Mouse (Mus musculus) gastrocnemius, postnatal 14 days (tissue): Measurements from ENCODE around the gene Tprgl. TPM values are rescaled to one million over a fixed set of nuclear protein-coding genes. Genes with fewer than 3 reads are reported as not detected.

ENCODE experiments used
- DNase-seq: peaks from one replicate; pipeline ENCODE4 v3.0.0; 2021; ENCODE audit warnings: mixed read lengths
- intact Hi-C: fragments of 180-260 bp; cut with DNase I; formaldehyde crosslinking; loops from one replicate; pipeline ENCODE4 v1.15.1; 2025; ENCODE audit warnings: low total_unique reads
- long read RNA-seq, 2 experiments: library from polyadenylated mRNA; stranded (forward); transcript quantifications; one replicate each; pipeline ENCODE4 v2.0.0; 2021
- total RNA-seq, 2 experiments: library from RNA; stranded (reverse); gene quantifications; 2 replicates each; pipeline ENCODE4 v1.2.3; 2021

The Tprgl gene
- total RNA-seq: 10 to 100 TPM; 81.7 to 84.5 TPM
- long read RNA-seq, experiment 1, transcript Tprgl-201 (4 exons, 1,724 nt): major isoform, 238 of 249 reads
- long read RNA-seq, experiment 1, partial matches to known transcripts: 1 of 249 reads
- long read RNA-seq, experiment 1, other reads (novel, unspliced or antisense): 7 of 249 reads
- long read RNA-seq, experiment 2, transcript Tprgl-201 (4 exons, 1,724 nt): major isoform, 235 of 247 reads
- long read RNA-seq, experiment 2, partial matches to known transcripts: 1 of 247 reads
- long read RNA-seq, experiment 2, other reads (novel, unspliced or antisense): 8 of 247 reads

DNA sequence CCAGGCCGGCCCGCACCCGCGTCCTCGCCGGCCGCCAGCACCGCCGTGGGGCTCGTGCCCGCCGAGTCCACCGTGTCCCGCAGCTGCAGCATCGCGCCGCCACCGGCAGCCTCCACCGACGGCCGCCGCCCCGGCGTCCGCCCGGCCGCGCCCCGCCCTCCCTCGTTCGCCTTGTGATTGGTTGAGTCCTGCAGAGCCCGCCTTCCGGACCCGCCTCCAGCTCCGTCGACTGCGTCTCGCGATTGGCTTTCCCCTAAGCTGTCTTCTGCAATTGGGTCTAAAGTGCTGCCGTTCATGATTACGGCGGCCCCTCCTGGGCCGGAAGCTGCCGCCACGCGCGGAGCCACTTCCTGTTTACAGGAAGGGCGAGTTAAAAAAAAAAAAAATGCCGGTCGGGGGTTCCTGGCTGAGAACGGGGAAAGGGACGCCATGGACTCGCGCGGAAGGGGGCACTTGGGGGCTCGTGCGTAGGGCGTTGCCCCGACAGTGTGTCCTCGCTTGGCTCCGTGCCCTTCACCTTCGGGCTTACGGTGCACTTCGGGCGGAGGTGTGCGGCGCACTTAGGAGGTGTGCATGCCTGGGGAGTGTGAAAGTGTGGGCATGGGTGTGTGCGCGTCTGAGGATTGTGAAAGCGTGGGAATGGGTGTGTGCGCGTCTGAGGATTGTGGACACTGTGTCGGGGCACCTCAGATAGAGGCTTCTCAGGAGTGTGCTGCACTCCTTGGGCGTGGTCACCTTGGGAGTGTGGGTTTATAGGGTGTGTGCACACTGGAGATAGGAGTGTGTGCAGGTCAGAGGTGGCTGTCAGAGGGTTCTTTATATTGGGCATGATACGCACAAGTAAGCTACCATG lies at the start of gene Tprgl:
Tprgl (minus strand) TSS at position 129 of the 853 bp plus-strand sequence.
- DNase-seq: peak; percentile 97
- intact Hi-C loops: no loop called here

DNA sequence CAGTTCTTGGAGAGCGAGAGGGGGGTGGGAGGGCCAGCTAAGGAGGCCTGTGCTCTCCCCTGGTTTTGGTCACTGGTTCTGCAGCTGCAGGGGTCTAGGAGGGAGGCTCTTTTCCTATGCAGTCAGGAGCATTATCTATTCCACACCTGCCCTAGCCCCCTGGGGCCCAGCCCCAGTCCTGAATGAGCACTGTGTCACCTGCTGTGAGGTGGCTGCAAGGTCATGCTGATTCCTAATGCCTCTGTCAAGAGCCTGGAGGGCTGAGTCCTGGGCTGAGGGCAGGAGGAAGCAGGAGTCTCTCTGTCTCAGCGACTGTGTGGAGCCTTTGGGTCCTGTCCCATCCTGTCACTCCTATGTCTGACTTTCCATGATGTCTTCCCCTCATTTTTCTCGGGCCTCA lies 49.4 kb upstream of the Tprgl start:
- intact Hi-C loops: loop anchor here (5.0 kb wide), 1 partner anchor 143 kb away; no protein-coding TSS in a partner anchor
- no peak for DNase-seq

GRCm38 (mm10) chr4:154209054-154209453 lies 48.6 kb upstream of the Tprgl start:
- intact Hi-C loops: loop anchor here (5.0 kb wide), 1 partner anchor 142 kb away; no protein-coding TSS in a partner anchor
- peak; percentile 70 for DNase-seq

GRCm38 (mm10) chr4:154207261-154207660 lies 46.8 kb upstream of the Tprgl start:
- peak; percentile 64 for DNase-seq
- intact Hi-C loops: loop anchor here (2.0 to 5.0 kb wide), 2 partner anchors 42 to 140 kb away; no protein-coding TSS in a partner anchor

DNA sequence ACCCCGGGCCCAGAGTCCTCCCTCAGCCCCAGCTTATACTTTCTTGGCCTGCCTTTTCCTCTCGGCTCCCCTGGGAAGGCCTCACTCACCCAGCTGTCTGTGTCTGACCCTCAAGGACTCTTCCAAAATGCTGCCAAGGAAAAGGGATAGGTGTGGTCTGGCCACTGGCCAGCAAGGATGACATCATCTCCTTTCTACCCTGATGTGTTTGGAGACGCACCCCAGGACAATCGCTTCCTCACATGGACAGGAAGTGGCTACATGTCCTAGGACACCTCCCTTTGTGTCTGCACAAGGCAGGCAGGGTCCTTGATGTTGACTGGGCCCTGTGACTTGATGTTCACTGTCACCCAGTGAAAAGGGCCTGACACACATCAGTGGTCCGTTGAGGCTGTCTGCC lies 44.9 kb upstream of the Tprgl start:
- intact Hi-C loops: loop anchor here (5.0 kb wide), 1 partner anchor 138 kb away; no protein-coding TSS in a partner anchor
- no peak for DNase-seq

DNA sequence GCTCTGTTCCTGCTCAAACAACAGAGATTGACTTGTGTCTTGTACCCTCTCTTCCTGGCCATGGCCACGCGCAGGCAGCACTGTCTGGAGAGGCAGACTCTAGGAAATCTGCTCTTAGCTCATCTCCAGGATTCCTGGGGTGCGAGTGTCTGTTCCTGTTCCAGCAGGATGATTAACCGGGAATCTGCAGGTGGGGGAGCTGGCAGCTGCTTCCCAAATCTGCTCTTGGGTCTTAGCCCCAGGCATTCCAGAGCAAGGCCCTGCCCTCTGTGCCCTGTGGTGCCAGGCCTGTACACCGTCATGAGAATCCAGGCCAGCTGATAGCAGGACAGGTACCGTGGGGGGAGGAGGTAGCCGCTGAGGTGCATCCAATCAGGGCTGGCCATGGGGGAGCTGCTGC lies 44.1 kb upstream of the Tprgl start:
- no peak for DNase-seq
- intact Hi-C loops: no loop called here

DNA sequence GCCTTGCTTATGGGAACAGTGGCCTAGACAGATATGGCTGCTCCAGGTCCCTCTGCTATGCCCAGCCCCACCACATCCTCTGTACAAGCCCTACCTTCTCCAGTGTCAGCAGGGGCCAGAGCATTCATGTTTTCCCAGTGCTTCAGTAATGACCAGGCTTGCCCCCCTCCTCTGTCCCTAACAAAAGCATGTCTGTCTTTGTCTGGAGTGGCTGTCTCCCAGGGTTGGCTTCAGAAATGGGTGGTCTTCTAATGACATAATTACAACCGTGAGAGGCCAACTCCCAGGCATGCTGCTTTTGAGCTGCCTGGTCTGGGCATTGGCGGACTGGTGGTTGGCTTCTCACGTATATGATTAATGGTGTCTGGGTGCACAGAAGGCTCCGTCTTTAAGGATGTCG lies 41.0 kb upstream of the Tprgl start:
- DNase-seq: no peak
- intact Hi-C loops: no loop called here

GRCm38 (mm10) chr4:154198377-154198961 lies 38.0 kb upstream of the Tprgl start:
- no peak for DNase-seq
- intact Hi-C loops: no loop called here

- intact Hi-C loops: no loop called here
- no peak for DNase-seq
These were observed 37.5 kb upstream of the Tprgl start for GRCm38 (mm10) chr4:154197961-154198360.

DNA sequence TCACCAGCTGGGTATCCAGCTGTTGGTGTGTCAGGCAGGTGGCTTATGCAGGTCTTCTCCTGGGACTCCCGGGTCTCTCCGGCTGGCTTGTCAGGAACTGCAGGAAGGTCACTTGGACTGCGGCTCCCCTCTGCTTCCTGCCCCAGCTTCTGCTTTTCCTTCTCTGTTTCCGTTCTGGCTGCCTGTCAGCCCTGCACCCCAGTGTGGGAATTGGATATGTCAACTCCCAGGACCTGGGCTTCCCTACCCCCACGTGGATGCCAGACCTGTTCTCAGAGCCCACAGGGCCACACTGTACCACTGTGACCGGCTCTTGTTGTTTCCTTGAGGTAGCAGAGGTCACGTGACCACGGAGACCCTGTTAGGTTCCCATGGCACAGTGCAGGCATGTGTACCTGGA lies 28.5 kb upstream of the Tprgl start:
- DNase-seq: no peak
- intact Hi-C loops: no loop called here

GRCm38 (mm10) chr4:154186002-154186537 lies 25.6 kb upstream of the Tprgl start:
- intact Hi-C loops: no loop called here
- no peak for DNase-seq

- intact Hi-C loops: no loop called here
- DNase-seq: no peak
These were observed 24.5 kb upstream of the Tprgl start for GRCm38 (mm10) chr4:154185001-154185400.

DNA sequence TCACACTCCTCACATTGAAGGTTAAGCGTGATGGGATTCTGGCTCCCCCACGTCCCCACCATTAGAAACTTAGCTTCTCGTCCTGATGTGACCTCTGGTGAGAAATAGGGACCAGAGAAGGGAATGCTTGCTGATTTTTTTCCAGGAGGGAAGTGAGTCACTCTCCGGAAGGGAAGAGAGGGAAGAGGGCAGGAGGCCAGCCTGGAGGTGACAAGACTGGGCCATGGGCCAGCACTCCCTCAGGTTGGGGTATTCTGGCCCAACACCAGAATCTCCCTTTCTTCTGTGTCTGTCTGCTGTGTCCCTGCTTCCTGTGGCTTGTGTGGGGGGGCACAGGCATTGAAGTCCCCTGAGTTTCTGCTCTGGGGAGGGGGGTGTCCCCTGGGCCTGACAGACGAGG lies 23.1 kb upstream of the Tprgl start:
- DNase-seq: no peak
- intact Hi-C loops: no loop called here

GRCm38 (mm10) chr4:154181001-154181400 lies 20.5 kb upstream of the Tprgl start:
- DNase-seq: no peak
- intact Hi-C loops: no loop called here

- DNase-seq: peak; percentile 36
- intact Hi-C loops: no loop called here
These were observed 16.8 kb upstream of the Tprgl start for GRCm38 (mm10) chr4:154177257-154177656.

DNA sequence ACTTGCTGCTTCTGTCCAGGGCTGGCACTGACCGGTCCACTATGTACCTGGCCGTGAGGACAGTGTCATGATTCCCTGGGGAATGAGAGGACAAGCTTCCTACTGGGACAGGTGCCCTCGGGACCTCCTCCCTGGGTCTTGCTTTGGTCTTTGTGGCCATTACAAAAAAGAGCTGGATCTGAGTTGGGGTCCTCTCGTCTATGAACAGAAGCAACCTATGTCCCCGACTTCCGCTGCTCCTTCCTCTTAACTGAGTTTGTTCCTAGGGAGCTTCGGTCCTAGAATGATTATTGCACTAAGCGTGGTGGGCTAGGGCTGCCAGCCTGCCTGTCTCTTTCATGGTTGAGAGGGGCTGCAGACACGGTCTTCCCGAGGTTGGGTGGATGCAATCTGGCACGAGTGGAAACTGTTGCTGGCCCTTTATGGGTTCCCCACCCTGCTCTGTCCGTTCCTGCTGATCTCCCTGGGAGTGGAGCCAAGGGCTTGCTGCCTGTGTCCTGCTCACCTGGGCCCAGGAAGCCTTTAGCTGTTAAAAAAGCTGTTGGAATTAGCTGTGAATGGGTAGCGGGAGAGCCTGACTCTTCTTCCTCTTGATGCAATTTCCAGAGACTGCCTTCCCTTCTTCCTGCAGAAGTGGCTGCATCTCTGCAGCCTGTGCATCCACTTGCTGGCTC lies 11.6 kb upstream of the Tprgl start:
- intact Hi-C loops: loop anchor here (5.0 kb wide), 1 partner anchor 100 kb away; no protein-coding TSS in a partner anchor
- no peak for DNase-seq

DNA sequence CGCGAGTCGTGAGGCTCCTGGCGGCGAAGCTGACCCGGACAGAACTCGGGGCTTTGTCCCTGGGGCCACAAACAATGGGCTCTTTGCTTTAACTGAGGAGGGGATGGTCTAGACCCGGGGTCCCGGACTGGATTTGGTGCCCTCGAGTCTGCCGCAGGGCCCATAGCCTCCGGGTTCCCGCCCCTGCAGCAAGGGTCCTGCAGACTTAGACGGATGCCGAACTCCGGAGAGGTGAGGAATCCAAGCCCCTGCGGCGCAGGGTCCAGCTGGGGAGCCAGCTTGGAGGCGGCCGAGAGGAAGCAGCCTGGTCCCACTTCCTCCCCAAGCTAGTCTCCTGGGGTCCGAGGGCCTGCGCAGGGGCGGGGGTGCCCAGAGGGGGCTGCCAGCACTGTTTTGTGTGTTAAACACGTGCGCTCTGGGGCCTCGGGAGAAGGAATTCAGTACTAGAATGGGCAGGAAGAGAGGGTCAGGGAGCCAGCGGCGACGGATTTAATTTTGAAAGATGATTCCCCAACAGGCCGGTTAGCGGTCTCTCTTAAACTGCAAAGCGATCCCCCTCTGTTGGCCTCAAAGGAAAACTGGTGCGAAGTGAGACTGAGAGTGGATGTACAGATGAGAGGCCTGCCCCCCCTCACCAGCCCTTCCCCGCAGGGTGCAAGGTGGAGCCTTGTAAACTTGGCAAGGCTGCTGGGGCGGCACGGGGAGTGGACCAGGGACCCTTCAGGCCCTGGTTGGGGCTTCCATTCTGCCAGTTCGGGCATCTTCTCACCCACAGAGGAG lies 10.9 kb upstream of the Tprgl start:
- intact Hi-C loops: loop anchor here (5.0 kb wide), 1 partner anchor 101 kb away; no protein-coding TSS in a partner anchor
- DNase-seq: no peak

DNA sequence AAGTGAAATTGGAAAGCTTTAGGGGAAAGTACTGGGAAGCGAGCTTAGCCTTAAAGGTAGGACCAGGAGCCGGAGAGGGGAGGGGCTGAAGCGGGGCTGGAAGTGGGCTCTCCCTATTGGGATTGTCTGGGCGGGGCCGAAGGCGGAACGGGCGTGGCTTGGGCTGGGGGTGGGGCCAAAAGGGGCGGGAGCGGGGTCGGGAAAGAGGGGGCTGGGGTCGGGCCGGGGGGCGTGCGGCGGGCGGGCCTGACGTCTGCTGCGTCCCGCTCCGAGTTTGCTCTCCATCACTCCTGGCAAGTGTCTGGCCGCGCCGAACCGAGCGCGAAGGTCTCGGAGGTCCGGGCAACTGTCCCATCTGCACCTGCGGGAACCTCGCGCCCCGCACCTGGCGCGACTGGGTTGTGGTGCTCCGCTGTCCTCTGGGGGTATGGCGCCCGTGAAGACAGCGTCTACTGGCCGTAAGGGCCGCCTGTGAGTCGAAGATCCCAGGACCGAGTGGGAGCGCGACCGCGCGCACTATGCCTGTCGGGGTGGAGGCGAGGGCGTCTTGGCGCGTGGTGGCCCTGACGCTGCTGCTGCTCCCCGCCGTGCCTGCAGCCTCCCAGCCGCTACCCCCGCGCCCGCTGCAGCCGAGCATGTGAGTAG lies 10.2 kb upstream of the Tprgl start, which contains the start of gene Megf6:
Megf6 (plus strand) TSS at position 225 of the 645 bp plus-strand sequence.
- no peak for DNase-seq
- intact Hi-C loops: loop anchor here (5.0 kb wide), 1 partner anchor 102 kb away; no protein-coding TSS in a partner anchor
